Mouse (Mus musculus): ENCODE measurements around the gene Fam43b. TPM values are rescaled to one million over a fixed set of nuclear protein-coding genes. Genes with fewer than 3 reads are reported as not detected.
A peak's percentile ranks its signal among the peaks of the same experiment; 100 is the strongest.

Fam43b gene
- total RNA-seq, 1 experiment, result 0.89 TPM

DNA sequence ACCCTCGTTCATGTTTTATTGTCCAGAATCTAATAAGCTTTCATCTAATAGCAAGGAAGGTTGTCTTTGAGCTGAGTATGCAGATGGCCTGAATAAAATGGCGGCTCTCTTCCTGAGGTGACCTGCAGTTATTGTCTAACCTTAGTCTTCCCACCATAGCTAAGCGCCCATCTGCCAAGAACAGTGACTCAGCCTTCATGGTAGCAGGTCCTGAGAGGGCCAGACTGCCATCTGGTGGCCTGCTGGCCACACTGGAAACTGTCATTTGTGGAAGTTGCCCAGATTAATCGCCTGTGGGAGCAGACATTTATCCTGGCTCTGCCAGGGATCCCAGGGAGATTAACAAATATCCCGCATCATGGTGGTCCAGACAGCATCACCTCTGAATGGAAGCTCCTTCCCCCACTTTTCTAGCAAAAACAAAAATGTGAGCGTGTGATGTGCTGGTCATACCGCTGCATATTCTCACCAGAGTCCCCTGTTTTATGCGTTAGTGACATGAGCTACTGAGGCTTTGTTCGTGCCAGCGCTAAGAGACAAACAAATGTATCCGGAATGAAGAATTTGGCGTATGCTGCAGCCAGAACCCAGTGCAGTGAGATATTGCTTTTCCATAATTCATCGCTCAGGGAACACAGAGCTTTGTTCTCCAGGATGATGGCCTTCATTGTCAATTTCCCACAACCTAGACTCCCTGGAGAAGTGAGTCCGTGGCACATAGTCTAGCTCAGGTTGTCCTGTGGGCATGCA is 17.1 kb downstream of the Fam43b start:
- H3K36me3 ChIP-seq (ENCODE audit: control insufficient read depth, insufficient read depth, low read length, poor library complexity, severe bottlenecking), result no peaks in the 10 kb centered on the region
- TF ChIP-seq MAFK (IDR thresholded peaks at IDR 0.05; ENCODE audit: insufficient read depth, low read depth, low read length) (peak; percentile 87), ZC3H11A (IDR thresholded peaks at IDR 0.05; ENCODE audit: borderline replicate concordance, low read depth, low read length) (peak; percentile 40; the same call in 1 of the 2 replicates), ZNF384 (IDR thresholded peaks at IDR 0.05; ENCODE audit: low read depth, low read length) (no peak)
- no peak overlapping the region for H3K4me3 ChIP-seq (ENCODE audit: insufficient read depth in 1 of 2, low read depth in 1 of 2, low read length in 2 of 2, poor library complexity in 1 of 2, severe bottlenecking in 1 of 2)
- no peak for DNase-seq (ENCODE audit: low read depth, low spot score)
- H3K4me1 ChIP-seq (ENCODE audit: control insufficient read depth in 2 of 2, insufficient read depth in 2 of 2, low read length in 2 of 2, poor library complexity in 1 of 2), result peaks cover 0 to 10% of the 10 kb centered on the region in 2 experiments; a peak in 1 of 4 replicates
- in situ Hi-C loops (cut with MboI; ENCODE audit: low sequenced_read_pairs in 2 of 2, unreplicated experiment in 2 of 2), result no loop called here
- no peak overlapping the region for H3K27ac ChIP-seq (ENCODE audit: insufficient read depth, low read depth, low read length, poor library complexity, severe bottlenecking)
- H3K9me3 ChIP-seq (ENCODE audit: control insufficient read depth, insufficient read depth, low read depth, low read length), result no peaks in the 10 kb centered on the region
- H3K9ac ChIP-seq (ENCODE audit: insufficient read depth, low read depth, low read length, poor library complexity, severe bottlenecking), result no peak overlapping the region

DNA sequence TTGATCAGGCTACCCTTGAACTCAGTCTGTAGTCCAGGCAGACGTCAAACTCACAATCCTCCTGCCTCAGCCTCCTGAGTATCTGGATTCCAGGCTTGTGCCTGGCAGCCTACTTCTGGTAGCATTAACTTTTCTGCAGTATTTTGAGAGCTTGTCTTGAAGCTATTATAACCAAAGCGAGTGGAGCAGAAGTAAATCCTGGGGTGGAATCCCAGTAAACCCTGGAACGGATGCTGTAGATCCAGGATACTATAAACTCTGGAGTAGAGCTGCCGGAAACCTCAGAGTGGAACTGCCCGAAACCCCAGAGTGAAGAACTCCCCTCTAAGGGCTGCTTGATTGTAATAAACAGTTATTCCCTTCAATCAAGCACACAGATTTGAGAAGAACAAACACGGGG is 18.8 kb downstream of the Fam43b start:
- Histone ChIP-seq H3K4me1 (ENCODE audit: control insufficient read depth in 2 of 2, insufficient read depth in 2 of 2, low read length in 2 of 2, poor library complexity in 1 of 2) (peaks cover 0 to 2% of the 10 kb centered on the region in 2 experiments; a peak in 1 of 4 replicates), H3K36me3 (ENCODE audit: control insufficient read depth, insufficient read depth, low read length, poor library complexity, severe bottlenecking) (no peaks in the 10 kb centered on the region), H3K9ac (ENCODE audit: insufficient read depth, low read depth, low read length, poor library complexity, severe bottlenecking) (no peak overlapping the region), H3K9me3 (ENCODE audit: control insufficient read depth, insufficient read depth, low read depth, low read length) (no peaks in the 10 kb centered on the region), H3K4me3 (ENCODE audit: insufficient read depth in 1 of 2, low read depth in 1 of 2, low read length in 2 of 2, poor library complexity in 1 of 2, severe bottlenecking in 1 of 2) (no peak overlapping the region), H3K27ac (ENCODE audit: insufficient read depth, low read depth, low read length, poor library complexity, severe bottlenecking) (no peak overlapping the region)
- TF ChIP-seq MAFK (IDR thresholded peaks at IDR 0.05; ENCODE audit: insufficient read depth, low read depth, low read length), result no peak
- TF ChIP-seq CHD2 (IDR thresholded peaks at IDR 0.05; ENCODE audit: low read depth, low read length), result no peak
- no peak for TF ChIP-seq ZNF384 (IDR thresholded peaks at IDR 0.05; ENCODE audit: low read depth, low read length)
- no peak for TF ChIP-seq ZC3H11A (IDR thresholded peaks at IDR 0.05; ENCODE audit: borderline replicate concordance, low read depth, low read length)
- TF ChIP-seq HCFC1 (IDR thresholded peaks at IDR 0.05; ENCODE audit: borderline replicate concordance, insufficient read depth, low read length), result no peak
- in situ Hi-C loops (cut with MboI; ENCODE audit: low sequenced_read_pairs in 2 of 2, unreplicated experiment in 2 of 2), result no loop called here
- peak; percentile 47 for DNase-seq (ENCODE audit: low read depth, low spot score)

DNA sequence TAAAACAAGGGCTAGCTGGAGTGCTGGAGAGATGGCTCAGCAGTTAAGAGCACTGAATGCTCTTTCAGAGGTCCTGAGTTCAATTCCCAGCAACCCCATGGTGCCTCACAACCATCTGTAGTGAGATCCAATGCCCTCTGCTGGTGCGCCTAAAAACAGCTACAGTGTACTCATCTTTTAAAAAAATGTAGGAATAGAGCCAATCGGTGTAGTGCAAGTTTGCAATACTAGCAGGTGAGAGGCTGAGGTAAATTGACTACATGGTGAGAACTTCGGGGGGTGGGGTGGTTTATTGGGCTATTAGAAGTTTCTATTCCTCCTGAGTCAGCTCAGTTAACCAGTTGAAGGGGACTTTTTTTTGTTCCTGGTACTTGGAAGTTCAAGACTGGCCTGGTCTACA is 21.2 kb downstream of the Fam43b start:
- H3K4me1 ChIP-seq (ENCODE audit: control insufficient read depth in 2 of 2, insufficient read depth in 2 of 2, low read length in 2 of 2, poor library complexity in 1 of 2), result peaks cover 0 to 2% of the 10 kb centered on the region in 2 experiments; a peak in 1 of 4 replicates
- TF ChIP-seq HCFC1 (IDR thresholded peaks at IDR 0.05; ENCODE audit: borderline replicate concordance, insufficient read depth, low read length) (no peak), ZNF384 (IDR thresholded peaks at IDR 0.05; ENCODE audit: low read depth, low read length) (peak; percentile 57; the same call in 1 of the 2 replicates), MAFK (IDR thresholded peaks at IDR 0.05; ENCODE audit: insufficient read depth, low read depth, low read length) (no peak), ZC3H11A (IDR thresholded peaks at IDR 0.05; ENCODE audit: borderline replicate concordance, low read depth, low read length) (no peak), CHD2 (IDR thresholded peaks at IDR 0.05; ENCODE audit: low read depth, low read length) (no peak)
- H3K9me3 ChIP-seq (ENCODE audit: control insufficient read depth, insufficient read depth, low read depth, low read length), result no peaks in the 10 kb centered on the region
- H3K4me3 ChIP-seq (ENCODE audit: insufficient read depth in 1 of 2, low read depth in 1 of 2, low read length in 2 of 2, poor library complexity in 1 of 2, severe bottlenecking in 1 of 2), result no peak overlapping the region
- H3K36me3 ChIP-seq (ENCODE audit: control insufficient read depth, insufficient read depth, low read length, poor library complexity, severe bottlenecking), result no peaks in the 10 kb centered on the region
- in situ Hi-C loops (cut with MboI; ENCODE audit: low sequenced_read_pairs in 2 of 2, unreplicated experiment in 2 of 2), result no loop called here
- no peak overlapping the region for H3K27ac ChIP-seq (ENCODE audit: insufficient read depth, low read depth, low read length, poor library complexity, severe bottlenecking)
- H3K9ac ChIP-seq (ENCODE audit: insufficient read depth, low read depth, low read length, poor library complexity, severe bottlenecking), result no peak overlapping the region
- DNase-seq (ENCODE audit: low read depth, low spot score), result no peak

GRCm38 (mm10) chr4:138370996-138371516 is 25.3 kb downstream of the Fam43b start:
- Histone ChIP-seq H3K9ac (ENCODE audit: insufficient read depth, low read depth, low read length, poor library complexity, severe bottlenecking) (no peak overlapping the region), H3K4me1 (ENCODE audit: control insufficient read depth in 2 of 2, insufficient read depth in 2 of 2, low read length in 2 of 2, poor library complexity in 1 of 2) (peaks cover 0 to 2% of the 10 kb centered on the region in 2 experiments; a peak in 1 of 4 replicates), H3K4me3 (ENCODE audit: insufficient read depth in 1 of 2, low read depth in 1 of 2, low read length in 2 of 2, poor library complexity in 1 of 2, severe bottlenecking in 1 of 2) (no peak overlapping the region), H3K36me3 (ENCODE audit: control insufficient read depth, insufficient read depth, low read length, poor library complexity, severe bottlenecking) (no peaks in the 10 kb centered on the region), H3K9me3 (ENCODE audit: control insufficient read depth, insufficient read depth, low read depth, low read length) (no peaks in the 10 kb centered on the region), H3K27ac (ENCODE audit: insufficient read depth, low read depth, low read length, poor library complexity, severe bottlenecking) (no peak overlapping the region)
- in situ Hi-C loops (cut with MboI; ENCODE audit: low sequenced_read_pairs in 2 of 2, unreplicated experiment in 2 of 2), result no loop called here
- no peak for TF ChIP-seq ZC3H11A (IDR thresholded peaks at IDR 0.05; ENCODE audit: borderline replicate concordance, low read depth, low read length)
- no peak for DNase-seq (ENCODE audit: low read depth, low spot score)
